Mouse (Mus musculus) embryonic fibroblast, embryonic 13.5 days (primary cell): Measurements from ENCODE around the gene Psme4. TPM values are rescaled to one million over a fixed set of nuclear protein-coding genes. Genes with fewer than 3 reads are reported as not detected.

Experiments used
- H3K27ac ChIP-seq: 2 replicates; pipeline ENCODE4 v1.5.1; 2012; ENCODE audit warnings: low read length, control low read depth, inconsistent platforms; ENCODE audit not compliant: insufficient read depth
- H3K4me1 ChIP-seq: 2 replicates; pipeline ENCODE4 v1.6.1; 2011; ENCODE audit warnings: low read length; ENCODE audit not compliant: control insufficient read depth, insufficient read depth
- H3K4me3 ChIP-seq: 2 replicates; pipeline ENCODE4 v1.5.1; 2011; ENCODE audit warnings: mild to moderate bottlenecking, control low read depth, low read length; ENCODE audit not compliant: insufficient read depth
- CTCF ChIP-seq: IDR thresholded peaks from 2 replicates; pipeline ENCODE4 v1.5.1; 2011; ENCODE audit warnings: mild to moderate bottlenecking, control low read depth, low read length, moderate library complexity, borderline replicate concordance; ENCODE audit not compliant: insufficient read depth
- POLR2A ChIP-seq: IDR thresholded peaks from 2 replicates; pipeline ENCODE4 v1.6.1; 2011; ENCODE audit warnings: low read depth, mild to moderate bottlenecking, control low read depth, low read length, moderate library complexity
- polyA plus RNA-seq: library from polyadenylated mRNA; stranded (reverse); fragments of >200 nt; gene quantifications from 2 replicates; pipeline ENCODE4 v1.2.4, GENCODE M21; 2011; ENCODE audit warnings: low read depth; ENCODE audit not compliant: missing spikeins, insufficient read length

Gene Psme4
- polyA plus RNA-seq, 1 experiment, result 82.3 TPM

DNA sequence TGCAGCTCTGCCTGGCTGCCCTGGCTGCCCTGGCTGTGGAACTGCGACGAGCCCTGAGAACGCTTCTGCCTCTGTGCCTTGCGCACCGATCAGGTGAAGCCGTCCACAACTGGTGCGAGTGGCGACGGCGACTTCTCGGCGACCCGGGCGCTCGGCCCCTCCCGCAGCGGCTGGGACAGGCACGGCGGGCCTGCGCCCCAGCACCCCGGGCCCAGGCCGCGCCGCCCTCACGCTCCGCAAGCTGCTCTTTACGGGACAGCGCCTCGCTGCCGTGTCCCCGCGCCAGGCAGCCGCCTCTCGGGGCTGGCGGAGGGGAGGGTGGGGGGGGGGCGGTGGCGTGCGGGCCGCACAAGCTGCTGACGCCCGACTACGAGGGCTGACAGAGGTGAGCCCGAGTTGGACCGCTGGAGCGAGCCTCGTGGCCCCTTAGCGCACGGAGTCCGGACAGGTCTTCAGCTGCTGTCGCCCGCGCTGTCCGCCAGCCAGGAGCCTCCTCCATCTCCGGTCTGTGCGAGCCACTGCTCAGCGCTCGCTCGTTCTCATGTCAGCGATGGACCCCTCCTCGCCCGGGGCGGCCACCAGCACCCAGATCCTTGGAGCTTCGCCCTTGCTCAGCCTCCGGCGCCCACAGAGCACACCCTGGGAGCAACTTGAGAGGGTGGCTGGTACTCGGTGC, 16.5 kb upstream of the Psme4 start:
- no peaks in the 10 kb centered on the region for H3K4me1 ChIP-seq
- TF ChIP-seq POLR2A, result no peak
- TF ChIP-seq CTCF, result no peak
- no peak overlapping the region for H3K27ac ChIP-seq
- H3K4me3 ChIP-seq, result peak overlapping the region; percentile 30

DNA sequence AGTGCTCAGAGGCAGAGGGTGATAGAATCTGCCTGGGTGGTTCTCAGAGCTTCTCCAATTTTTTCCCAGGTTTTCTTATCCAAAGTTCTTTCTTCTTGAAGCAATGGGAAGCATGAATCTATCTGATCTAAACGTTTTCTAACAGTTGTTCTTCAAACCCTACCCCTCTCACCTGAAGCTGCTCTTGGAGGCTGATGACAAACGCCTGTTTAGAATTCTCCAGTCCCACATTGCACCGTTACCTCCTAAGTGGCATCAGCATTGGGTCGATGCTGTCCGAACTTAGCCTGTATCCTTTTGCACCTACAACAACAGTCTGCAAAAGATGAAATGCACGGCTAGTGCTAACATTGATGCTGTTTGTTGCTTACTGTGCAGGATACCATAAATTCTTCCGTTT, 10.1 kb upstream of the Psme4 start:
- Histone ChIP-seq H3K4me1 (no peaks in the 10 kb centered on the region), H3K27ac (no peak overlapping the region), H3K4me3 (no peak overlapping the region)
- TF ChIP-seq POLR2A, result no peak
- TF ChIP-seq CTCF, result no peak

DNA sequence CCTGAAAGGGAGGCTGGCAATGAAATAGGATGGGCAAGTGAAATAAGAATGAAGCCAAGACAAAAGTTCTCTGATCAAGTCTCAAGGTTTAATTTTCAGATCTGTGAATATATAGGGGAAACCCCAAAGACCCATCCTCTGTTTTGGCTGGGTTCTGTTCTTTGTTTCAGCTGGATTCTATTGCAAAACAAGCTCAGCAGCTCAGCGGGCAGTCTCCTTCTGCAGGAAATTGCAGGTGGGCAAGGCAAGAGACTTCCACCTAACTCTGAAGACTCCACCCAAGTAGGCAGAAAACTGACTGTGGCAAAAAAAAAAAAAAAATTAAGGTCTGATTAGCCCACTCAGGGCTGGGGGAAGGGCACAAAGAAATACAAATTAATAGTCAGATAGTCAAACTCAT, 9.6 kb upstream of the Psme4 start:
- H3K4me1 ChIP-seq, result no peaks in the 10 kb centered on the region
- TF ChIP-seq CTCF (no peak), POLR2A (no peak)
- no peak overlapping the region for H3K4me3 ChIP-seq
- no peak overlapping the region for H3K27ac ChIP-seq

- TF ChIP-seq POLR2A (no peak), CTCF (no peak)
- Histone ChIP-seq H3K4me1 (no peaks in the 10 kb centered on the region), H3K4me3 (no peak overlapping the region), H3K27ac (no peak overlapping the region)
These were observed 6.5 kb upstream of the Psme4 start for GRCm38 (mm10) chr11:30765076-30765475.

DNA sequence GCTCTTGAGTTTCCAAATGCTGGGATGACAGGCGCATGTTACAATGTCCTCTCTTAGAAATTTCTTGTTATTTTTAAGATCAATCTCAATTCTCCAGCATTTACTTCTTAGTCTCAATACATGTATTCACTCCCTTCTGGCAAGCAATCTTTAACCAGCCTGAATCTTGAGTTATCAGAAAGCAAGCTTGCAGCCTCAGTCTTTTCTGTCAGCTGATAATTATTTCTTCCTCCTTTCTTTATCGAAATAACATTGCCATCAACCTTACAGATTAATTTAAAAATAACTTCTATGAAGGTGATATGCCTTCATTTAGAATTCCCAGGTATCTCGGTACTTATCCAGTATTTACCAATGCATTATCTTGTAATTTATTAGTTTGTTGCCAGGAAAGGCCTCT, 709 bp upstream of the Psme4 start:
- Histone ChIP-seq H3K4me1 (peaks cover 3% of the 10 kb centered on the region; the same call in 1 of the 2 replicates), H3K4me3 (no peak overlapping the region), H3K27ac (no peak overlapping the region)
- no peak for TF ChIP-seq CTCF
- TF ChIP-seq POLR2A, result no peak

GRCm38 (mm10) chr11:30771904-30772581, 517 bp downstream of the Psme4 start:
- peaks cover 3% of the 10 kb centered on the region; the same call in 1 of the 2 replicates for H3K4me1 ChIP-seq
- H3K4me3 ChIP-seq, result peak overlapping the region; percentile 88
- no peak for TF ChIP-seq POLR2A
- no peak for TF ChIP-seq CTCF
- no peak overlapping the region for H3K27ac ChIP-seq

DNA sequence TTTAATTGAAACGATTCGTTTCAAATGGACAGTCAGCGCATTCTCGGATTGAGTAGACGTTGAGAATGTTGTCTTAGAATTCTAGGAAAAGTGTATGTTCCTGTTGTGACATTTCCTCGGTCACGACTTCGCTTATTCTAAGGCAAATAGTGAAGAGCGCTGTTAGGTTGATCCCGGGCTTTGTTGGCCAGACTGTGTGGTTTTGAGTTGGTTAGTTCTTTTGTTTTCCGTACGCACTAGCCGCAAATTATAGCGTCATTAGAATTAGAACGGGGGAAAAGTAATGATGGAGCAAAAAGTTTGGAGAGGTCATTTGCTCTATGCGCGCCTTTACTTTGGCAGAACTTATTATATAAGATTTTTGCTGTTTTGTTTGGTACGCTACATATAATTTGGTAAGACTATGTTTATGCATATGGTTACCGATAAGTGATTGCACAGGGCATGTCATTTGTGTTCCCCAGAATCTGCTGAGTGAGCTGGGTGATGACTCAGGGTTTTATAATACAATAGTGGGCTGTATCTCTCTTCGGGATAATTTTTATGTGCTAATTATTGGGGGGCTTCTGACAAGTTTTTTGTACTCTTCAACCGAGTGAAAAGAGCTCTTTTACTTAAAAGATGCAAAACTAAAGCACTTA, 1.4 kb downstream of the Psme4 start:
- TF ChIP-seq CTCF (no peak), POLR2A (no peak)
- Histone ChIP-seq H3K4me3 (peak overlapping the region; percentile 88), H3K27ac (no peak overlapping the region), H3K4me1 (peaks cover 3% of the 10 kb centered on the region; the same call in 1 of the 2 replicates)

DNA sequence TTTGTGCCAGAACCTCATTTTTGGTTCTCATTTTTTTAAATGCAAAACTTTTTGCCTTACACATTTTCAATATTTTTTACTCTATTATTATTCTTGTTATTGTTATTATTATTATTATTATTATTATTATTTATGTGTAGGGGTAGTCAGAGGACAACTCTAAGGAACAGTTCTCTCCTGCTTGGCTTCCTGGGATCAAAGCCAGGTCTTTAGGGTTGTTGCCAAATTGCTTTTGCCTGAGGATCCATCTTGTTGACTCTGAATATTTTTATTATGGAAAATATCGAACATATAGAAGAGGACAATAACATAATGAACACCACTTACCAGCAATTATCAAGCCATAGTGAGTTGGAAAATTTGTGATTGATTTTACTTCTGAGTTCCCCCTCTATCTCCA, 3.1 kb downstream of the Psme4 start:
- TF ChIP-seq CTCF, result no peak
- no peak for TF ChIP-seq POLR2A
- Histone ChIP-seq H3K27ac (no peak overlapping the region), H3K4me3 (no peak overlapping the region), H3K4me1 (peaks cover 3% of the 10 kb centered on the region; the same call in 1 of the 2 replicates)

DNA sequence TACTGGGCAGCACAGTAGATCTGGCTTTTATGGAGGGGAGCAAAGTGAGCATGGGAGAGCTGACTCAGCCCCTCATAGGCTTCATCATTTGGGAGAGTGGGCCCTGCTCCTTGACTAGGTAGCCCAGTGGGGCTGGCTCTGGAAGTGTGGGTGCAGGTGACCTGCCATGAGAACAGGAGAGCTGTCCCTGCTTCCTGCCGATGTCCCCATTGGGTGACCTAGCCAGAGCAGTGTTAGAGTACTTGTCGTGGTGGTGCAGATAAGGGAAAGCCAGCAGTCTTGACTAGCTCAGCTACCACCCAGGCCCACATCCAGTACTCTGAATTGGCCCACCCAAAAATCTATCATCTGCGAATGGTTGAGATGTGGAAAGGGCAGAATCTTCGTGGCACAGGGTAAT, 6.0 kb downstream of the Psme4 start:
- TF ChIP-seq CTCF (no peak), POLR2A (no peak)
- Histone ChIP-seq H3K4me3 (no peak overlapping the region), H3K4me1 (peaks cover 3% of the 10 kb centered on the region; the same call in 1 of the 2 replicates), H3K27ac (no peak overlapping the region)

DNA sequence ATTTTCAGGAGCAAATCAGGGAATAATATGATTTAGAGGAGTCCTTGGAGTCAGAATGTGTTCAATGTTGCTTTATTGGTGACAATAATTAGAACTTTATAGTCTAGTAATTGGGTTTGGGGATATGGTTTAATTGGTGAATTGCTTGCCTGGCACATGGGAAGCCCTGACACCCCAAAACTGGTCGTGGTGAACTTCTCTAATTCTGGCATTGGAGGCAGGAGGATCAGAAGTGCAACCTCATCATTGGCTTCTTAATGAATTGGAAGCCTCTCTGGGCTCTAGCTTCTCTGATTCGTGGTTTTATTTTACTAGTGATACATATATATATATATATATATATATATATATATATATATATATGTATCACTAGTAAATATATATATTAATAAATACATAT, 9.4 kb downstream of the Psme4 start:
- no peak overlapping the region for H3K27ac ChIP-seq
- no peaks in the 10 kb centered on the region for H3K4me1 ChIP-seq
- TF ChIP-seq POLR2A, result no peak
- TF ChIP-seq CTCF, result no peak
- H3K4me3 ChIP-seq, result no peak overlapping the region
